Mouse (Mus musculus) lung, postnatal 0 days (tissue): ENCODE data around the gene Stpg4. TPM values are rescaled to one million over a fixed set of nuclear protein-coding genes. Genes with fewer than 3 reads are reported as not detected.

Experiments
- ATAC-seq: fragments of 200-750 bp; cut with Nextera tagmentation; 2 replicates; pipeline ENCODE4 v1.8.0; 2017; ENCODE audit warnings: moderate library complexity
- DNase-seq: peaks from one replicate; pipeline ENCODE4 v3.0.0-alpha.2; 2016; ENCODE audit warnings: low spot score
- H3K27ac ChIP-seq: fragments of 300-500 bp; sonication (generic); 2 replicates; pipeline ENCODE4 v1.5.1; 2014; ENCODE audit warnings: antibody characterized with exemption, mild to moderate bottlenecking, low read length, mixed read lengths
- H3K27me3 ChIP-seq: fragments of 300-500 bp; sonication (generic); replicated peaks from 2 replicates; pipeline ENCODE4 v1.6.1; 2014; ENCODE audit warnings: low read length, mixed read lengths; ENCODE audit not compliant: insufficient read depth
- H3K36me3 ChIP-seq: fragments of 300-500 bp; sonication (generic); 2 replicates; pipeline ENCODE4 v1.6.1; 2014; ENCODE audit warnings: low read length, mixed read lengths; ENCODE audit not compliant: insufficient read depth
- H3K4me1 ChIP-seq: fragments of 300-500 bp; sonication (generic); 2 replicates; pipeline ENCODE4 v1.6.1; 2014; ENCODE audit warnings: antibody characterized with exemption, low read depth, low read length, mixed read lengths; ENCODE audit not compliant: insufficient read depth
- H3K4me2 ChIP-seq: fragments of 300-500 bp; sonication (generic); replicated peaks from 2 replicates; pipeline ENCODE4 v1.6.1; 2014; ENCODE audit warnings: low read depth, mild to moderate bottlenecking, low read length, moderate library complexity, mixed read lengths
- H3K4me3 ChIP-seq: fragments of 300-500 bp; sonication (generic); 2 replicates; pipeline ENCODE4 v1.5.1; 2014; ENCODE audit warnings: low read depth, low read length
- H3K9ac ChIP-seq: fragments of 300-500 bp; sonication (generic); replicated peaks from 2 replicates; pipeline ENCODE4 v1.6.1; 2014; ENCODE audit warnings: low read depth, mild to moderate bottlenecking
- H3K9me3 ChIP-seq: fragments of 300-500 bp; sonication (generic); 2 replicates; pipeline ENCODE4 v1.6.1; 2016; ENCODE audit warnings: low read length, mixed read lengths
- CTCF ChIP-seq: IDR thresholded peaks from 2 replicates; pipeline ENCODE4 v1.5.1; 2016; ENCODE audit warnings: antibody characterized with exemption, mild to moderate bottlenecking
- EP300 ChIP-seq: IDR thresholded peaks from 2 replicates; pipeline ENCODE4 v1.6.1; 2016; ENCODE audit warnings: antibody characterized with exemption, mild to moderate bottlenecking, control low read depth
- WGBS: fragments of 180-500 bp; shearing (Covaris S2); extraction: QIAGEN DNeasy Blood & Tissue Kit; methylation state at CpG from one replicate; pipeline ENCODE4 v1.1.7; 2014; 5-methylcytosine and 5-hydroxymethylcytosine counted together
- polyA plus RNA-seq: library from polyadenylated mRNA; unstranded; fragments of >200 nt; fragmentation: Nextera tagmentation; extraction: Ambion mirVana; gene quantifications from 2 replicates; pipeline ENCODE4 v1.2.1, GENCODE M21; 2015

The Stpg4 gene
- polyA plus RNA-seq, 1 experiment from 2014 or later, result not detected

DNA sequence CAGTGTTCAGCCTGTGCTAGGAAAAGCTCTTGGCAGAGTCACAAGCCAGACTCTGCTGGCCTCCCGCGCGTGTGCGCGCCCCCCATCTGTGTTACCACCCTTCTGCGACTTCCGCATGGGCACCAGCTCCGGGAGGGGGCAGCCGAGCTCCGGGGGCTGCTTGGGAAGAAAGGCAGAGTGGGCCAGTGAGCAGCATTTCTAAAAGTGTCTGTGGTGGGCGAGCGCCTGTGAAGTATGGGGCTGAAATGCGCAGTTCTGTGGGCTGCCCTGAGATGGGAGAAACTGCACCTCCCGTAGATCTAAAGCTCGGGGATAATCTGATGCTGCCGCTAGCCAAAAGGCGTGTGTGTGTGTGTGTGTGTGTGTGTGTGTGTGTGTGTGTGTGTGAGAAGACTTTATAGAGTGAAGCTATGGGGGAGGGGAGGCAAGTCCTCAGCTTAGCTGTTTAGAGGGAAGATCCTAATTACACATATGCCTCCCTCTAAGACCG, 58.2 kb downstream of the Stpg4 start:
- Histone ChIP-seq H3K27ac (no peak overlapping the region), H3K27me3 (no peaks in the 10 kb centered on the region), H3K36me3 (no peaks in the 10 kb centered on the region), H3K4me3 (no peak overlapping the region), H3K9ac (no peak overlapping the region), H3K9me3 (no peaks in the 10 kb centered on the region), H3K4me1 (peaks cover 10% of the 10 kb centered on the region; the same call in 1 of the 2 replicates), H3K4me2 (no peak overlapping the region)
- DNase-seq, result no peak
- ATAC-seq, result no peak
- TF ChIP-seq EP300 (no peak), CTCF (no peak)
- 70% methylated on average over 16 of the region's 18 CpGs for WGBS

DNA sequence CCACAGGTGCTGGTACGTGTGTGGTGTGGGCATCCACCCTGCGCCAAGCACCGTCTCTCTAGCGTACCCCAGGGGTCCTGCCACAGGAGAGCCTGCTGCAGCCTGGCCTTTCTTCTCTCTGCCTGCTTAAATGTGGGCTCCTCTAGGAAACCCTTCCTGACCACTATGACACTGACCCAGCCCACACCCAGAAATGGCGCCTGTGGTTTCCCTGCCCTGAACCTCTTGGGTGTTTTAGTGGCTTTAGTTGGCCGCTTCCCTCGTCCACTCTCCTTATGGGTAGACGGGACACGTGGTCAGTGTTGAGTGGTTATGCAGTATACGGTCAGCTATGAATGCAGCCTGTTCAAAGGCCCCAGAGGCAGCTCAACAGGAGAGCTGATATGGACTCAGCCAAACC, 59.1 kb downstream of the Stpg4 start:
- H3K9me3 ChIP-seq, result no peaks in the 10 kb centered on the region
- H3K27me3 ChIP-seq, result no peaks in the 10 kb centered on the region
- 82% methylated on average over 10 of the region's 10 CpGs for WGBS
- H3K27ac ChIP-seq, result no peak overlapping the region
- H3K4me3 ChIP-seq, result no peak overlapping the region
- ATAC-seq (no peak), DNase-seq (no peak)
- TF ChIP-seq CTCF (no peak), EP300 (no peak)
- H3K9ac ChIP-seq, result no peak overlapping the region
- H3K36me3 ChIP-seq, result no peaks in the 10 kb centered on the region
- H3K4me2 ChIP-seq, result no peak overlapping the region
- peaks cover 10% of the 10 kb centered on the region; the same call in 1 of the 2 replicates for H3K4me1 ChIP-seq

GRCm38 (mm10) chr17:87367640-87368039, 59.9 kb downstream of the Stpg4 start:
- Histone ChIP-seq H3K4me2 (no peak overlapping the region), H3K27ac (no peak overlapping the region), H3K4me1 (peaks cover 10% of the 10 kb centered on the region; the same call in 1 of the 2 replicates), H3K36me3 (no peaks in the 10 kb centered on the region), H3K4me3 (no peak overlapping the region), H3K9ac (no peak overlapping the region), H3K9me3 (no peaks in the 10 kb centered on the region), H3K27me3 (no peaks in the 10 kb centered on the region)
- ATAC-seq, result no peak
- TF ChIP-seq CTCF, result no peak
- no peak for TF ChIP-seq EP300
- DNase-seq, result no peak
- 58% methylated on average over 3 of the region's 3 CpGs for WGBS

- DNase-seq (no peak), ATAC-seq (no peak)
- WGBS, result 41% methylated on average over 4 of the region's 4 CpGs
- Histone ChIP-seq H3K27me3 (no peaks in the 10 kb centered on the region), H3K36me3 (no peaks in the 10 kb centered on the region), H3K9me3 (no peaks in the 10 kb centered on the region), H3K27ac (no peak overlapping the region), H3K4me1 (peaks cover 10% of the 10 kb centered on the region; the same call in 1 of the 2 replicates), H3K9ac (no peak overlapping the region), H3K4me3 (no peak overlapping the region), H3K4me2 (no peak overlapping the region)
- TF ChIP-seq EP300 (no peak), CTCF (no peak)
These were observed 60.3 kb downstream of the Stpg4 start for GRCm38 (mm10) chr17:87367228-87367627.

DNA sequence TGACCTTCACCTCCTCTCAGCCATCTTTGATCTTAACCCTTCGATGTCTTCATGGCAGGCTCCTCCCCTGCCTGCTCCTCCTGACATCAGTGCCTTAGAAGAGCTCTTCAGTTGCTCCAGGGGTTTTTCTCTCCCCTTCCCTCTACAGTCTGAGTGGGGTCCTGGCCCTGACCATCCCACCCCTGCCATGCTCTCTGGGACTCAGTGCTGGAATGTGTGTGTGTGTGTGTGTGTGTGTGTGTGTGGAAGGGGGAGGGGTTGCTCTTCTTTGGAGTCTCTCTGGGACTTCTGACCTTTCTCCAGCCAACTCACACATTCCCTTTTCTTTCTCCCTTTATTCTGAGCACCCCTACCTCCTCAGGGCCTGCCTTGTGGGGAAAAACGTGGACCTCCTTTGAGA, 61.0 kb downstream of the Stpg4 start:
- DNase-seq (no peak), ATAC-seq (no peak)
- H3K36me3 ChIP-seq, result no peaks in the 10 kb centered on the region
- TF ChIP-seq EP300 (no peak), CTCF (no peak)
- H3K9ac ChIP-seq, result no peak overlapping the region
- H3K27ac ChIP-seq, result no peak overlapping the region
- H3K27me3 ChIP-seq, result no peaks in the 10 kb centered on the region
- H3K4me2 ChIP-seq, result no peak overlapping the region
- WGBS, result 55% methylated on average over 2 of the region's 2 CpGs
- no peaks in the 10 kb centered on the region for H3K9me3 ChIP-seq
- no peak overlapping the region for H3K4me3 ChIP-seq
- peaks cover 10% of the 10 kb centered on the region; the same call in 1 of the 2 replicates for H3K4me1 ChIP-seq

GRCm38 (mm10) chr17:87365268-87365667, 62.3 kb downstream of the Stpg4 start:
- no peaks in the 10 kb centered on the region for H3K36me3 ChIP-seq
- no peak overlapping the region for H3K9ac ChIP-seq
- H3K27me3 ChIP-seq, result no peaks in the 10 kb centered on the region
- DNase-seq, result peak; percentile 44
- no peak overlapping the region for H3K4me3 ChIP-seq
- peak; percentile 44 for ATAC-seq
- no peak overlapping the region for H3K4me2 ChIP-seq
- TF ChIP-seq EP300, result no peak
- no peak for TF ChIP-seq CTCF
- H3K27ac ChIP-seq, result no peak overlapping the region
- H3K4me1 ChIP-seq, result peaks cover 10% of the 10 kb centered on the region; the same call in 1 of the 2 replicates
- no peaks in the 10 kb centered on the region for H3K9me3 ChIP-seq
- 41% methylated on average over 8 of the region's 8 CpGs for WGBS

GRCm38 (mm10) chr17:87364108-87364507, 63.4 kb downstream of the Stpg4 start:
- H3K4me1 ChIP-seq, result peaks cover 10% of the 10 kb centered on the region; the same call in 1 of the 2 replicates
- H3K27me3 ChIP-seq, result no peaks in the 10 kb centered on the region
- no peak overlapping the region for H3K27ac ChIP-seq
- H3K36me3 ChIP-seq, result no peaks in the 10 kb centered on the region
- H3K4me3 ChIP-seq, result no peak overlapping the region
- no peak for DNase-seq
- no peak overlapping the region for H3K4me2 ChIP-seq
- ATAC-seq, result no peak
- no peak for TF ChIP-seq CTCF
- TF ChIP-seq EP300, result no peak
- 80% methylated on average over 15 of the region's 15 CpGs for whole genome bisulfite sequencing
- H3K9ac ChIP-seq, result no peak overlapping the region
- no peaks in the 10 kb centered on the region for H3K9me3 ChIP-seq
